Mouse (Mus musculus) retina, adult 2 months (tissue): ENCODE measurements at regions not wholly inside any gene's neighbourhood (a gene's known extent, or its start where the extent isn't known, plus 50 kb on each side); places are given as distances from the start of the nearest gene placed in this dataset.
"Not testable (repeated sequence)": the region's sequence is repeated elsewhere in the genome, so short reads cannot be mapped to it uniquely, and the experiment has no call there.

ENCODE experiments used
- DNase-seq: peaks from one replicate; pipeline ENCODE4 v3.0.0-alpha.2; 2012; ENCODE audit warnings: low read depth, low spot score

GRCm38 (mm10) chr10:45855514-45855913 is 277.9 kb downstream of the Hace1 start:
- DNase-seq: no peak

GRCm38 (mm10) chr10:45859137-45859536 is 281.5 kb downstream of the Hace1 start:
- no peak for DNase-seq

GRCm38 (mm10) chr10:45859909-45860308 is 282.3 kb downstream of the Hace1 start:
- no peak for DNase-seq

GRCm38 (mm10) chr10:45860696-45861095 is 283.1 kb downstream of the Hace1 start:
- DNase-seq: no peak

GRCm38 (mm10) chr10:45865793-45866192 is 288.2 kb downstream of the Hace1 start:
- DNase-seq: no peak

- no peak for DNase-seq
These were observed 289.2 kb downstream of the Hace1 start for GRCm38 (mm10) chr10:45866860-45867259.

- DNase-seq: no peak
These were observed 293.4 kb downstream of the Hace1 start for GRCm38 (mm10) chr10:45871028-45871427.

GRCm38 (mm10) chr10:45872007-45872890 is 294.6 kb downstream of the Hace1 start:
- no peak for DNase-seq

GRCm38 (mm10) chr10:45873805-45874780 is 296.5 kb downstream of the Hace1 start:
- DNase-seq: no peak

- not testable (repeated sequence) for DNase-seq
These were observed 297.7 kb downstream of the Hace1 start for GRCm38 (mm10) chr10:45875287-45875686.

GRCm38 (mm10) chr10:45883745-45884144 is 306.1 kb downstream of the Hace1 start:
- DNase-seq: no peak

- no peak for DNase-seq
These were observed 309.0 kb downstream of the Hace1 start for GRCm38 (mm10) chr10:45886636-45887035.

GRCm38 (mm10) chr10:45888835-45889234 is 311.2 kb downstream of the Hace1 start:
- no peak for DNase-seq

- no peak for DNase-seq
These were observed 311.8 kb downstream of the Hace1 start for GRCm38 (mm10) chr10:45889381-45889951.

- no peak for DNase-seq
These were observed 312.5 kb downstream of the Hace1 start for GRCm38 (mm10) chr10:45890088-45890626.

- no peak for DNase-seq
These were observed 314.8 kb downstream of the Hace1 start for GRCm38 (mm10) chr10:45892464-45892863.

GRCm38 (mm10) chr10:45893894-45894831 is 316.5 kb downstream of the Hace1 start:
- DNase-seq: no peak

- peak; percentile 0 for DNase-seq
These were observed 339.3 kb downstream of the Hace1 start for GRCm38 (mm10) chr10:45916928-45917327.

- DNase-seq: no peak
These were observed 348.1 kb downstream of the Hace1 start for GRCm38 (mm10) chr10:45925746-45926145.

GRCm38 (mm10) chr10:45933631-45934310 is 356.1 kb downstream of the Hace1 start:
- no peak for DNase-seq
